Mouse (Mus musculus): ENCODE measurements around the gene Csn2.

- TF ChIP-seq CTCF (IDR thresholded peaks at IDR 0.05; ENCODE audit: low read depth) (no peak), EP300 (optimal IDR thresholded peaks at IDR 0.05) (no peak)
These were observed 35.4 kb upstream of the Csn2 start for GRCm38 (mm10) chr5:87734821-87735220.
